9 mouse cellular contexts compared by ENCODE assay signal in the genomic region with DNA sequence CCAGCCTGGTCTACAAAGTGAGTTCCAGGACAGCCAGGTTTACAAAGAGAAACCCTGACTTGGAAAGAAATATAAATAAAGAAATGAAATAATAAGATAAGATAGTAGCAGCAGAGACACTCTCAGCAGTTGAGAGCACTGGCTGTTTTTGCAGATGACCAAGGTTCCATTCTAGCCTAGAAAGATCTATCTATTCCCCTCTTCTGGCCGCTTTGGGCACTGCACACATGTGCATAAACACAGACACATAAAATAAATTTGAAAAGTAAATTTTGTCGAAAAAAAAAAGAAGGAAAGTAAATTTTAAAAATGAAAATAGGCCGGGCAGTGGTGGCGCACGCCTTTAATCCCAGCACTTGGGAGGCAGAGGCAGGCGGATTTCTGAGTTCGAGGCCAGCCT. TPM values are rescaled to one million over a fixed set of nuclear protein-coding genes. Genes with fewer than 3 reads are reported as not detected.
DNase-seq lines count a peak whose midpoint lies in the region; ATAC-seq and TF ChIP-seq lines count a peak whose summit lies in the region.
"Had no signal": no experiment of that assay in that cellular context is flagged by ENCODE, and none has a peak within 500 bp of the region (broad histone marks: within the 10 kb centered on the region; RNA-seq: fewer than 3 reads in every experiment).

No protein-coding gene starts in this region.

- no peaks in the 10 kb centered on the region for H3K9me3 ChIP-seq in intestine, postnatal 0 days (ENCODE audit: control insufficient read depth)
- H3K9me3 ChIP-seq in intestine, embryonic 15.5 days: no peaks in the 10 kb centered on the region
- H3K9me3 ChIP-seq: heart, embryonic 12.5 days had no signal

- WGBS in intestine, postnatal 0 days: 72% methylated on average over 7 of the region's 7 CpGs
- WGBS in intestine, embryonic 15.5 days: 77% methylated on average over 7 of the region's 7 CpGs

- TF ChIP-seq CTCF in intestine, postnatal 0 days (IDR thresholded peaks at IDR 0.05; ENCODE audit: low read depth): peak; percentile 55

- H3K27me3 ChIP-seq in intestine, postnatal 0 days (replicated peaks; ENCODE audit: control insufficient read depth, insufficient read depth, low read length): no peaks in the 10 kb centered on the region
- no peaks in the 10 kb centered on the region for H3K27me3 ChIP-seq in intestine, embryonic 15.5 days (replicated peaks)
- H3K27me3 ChIP-seq: heart, embryonic 12.5 days had no signal

- peak; percentile 60 for DNase-seq in thymus, postnatal 4 days
- no peak for DNase-seq in thymus, postnatal 25 days
- peak; percentile 29 for DNase-seq in c-Kit-positive CD71-positive TER-119-positive erythroid progenitor cells, embryonic 14.5 days (ENCODE audit: low spot score)
- DNase-seq in frontal cortex, postnatal 36 days (ENCODE audit: low spot score in 2 of 2): no peak
- no peak for DNase-seq in heart, adult 9 months (ENCODE audit: low spot score in 2 of 2)
- DNase-seq: thymus, postnatal 14 days had no signal

- no peak for ATAC-seq in intestine, postnatal 0 days
- no peak for ATAC-seq in intestine, embryonic 15.5 days

- no peak overlapping the region for H3K27ac ChIP-seq in intestine, postnatal 0 days (ENCODE audit: low read depth, low read length)
- H3K27ac ChIP-seq in intestine, embryonic 15.5 days: no peak overlapping the region

- H3K4me2 ChIP-seq in intestine, postnatal 0 days (replicated peaks; ENCODE audit: low read depth): peak overlapping the region; percentile 76; the same call in 1 of the 2 replicates
- H3K4me2 ChIP-seq in intestine, embryonic 15.5 days (replicated peaks): no peak overlapping the region

- no peaks in the 10 kb centered on the region for H3K4me1 ChIP-seq in intestine, postnatal 0 days (replicated peaks; ENCODE audit: control insufficient read depth, insufficient read depth, low read length)
- 0 out of 2 replicates have a peak, but pooled peaks cover 2% of the 10 kb centered on the region for H3K4me1 ChIP-seq in intestine, embryonic 15.5 days (replicated peaks)
- H3K4me1 ChIP-seq: heart, embryonic 12.5 days had no signal

- no peak overlapping the region for H3K4me3 ChIP-seq in intestine, postnatal 0 days (ENCODE audit: low read depth, low read length)
- no peak overlapping the region for H3K4me3 ChIP-seq in intestine, embryonic 15.5 days (replicated peaks)

- H3K9ac ChIP-seq in intestine, postnatal 0 days (ENCODE audit: low read depth, low read length): no peak overlapping the region
- no peak overlapping the region for H3K9ac ChIP-seq in intestine, embryonic 15.5 days

- H3K36me3 ChIP-seq in intestine, postnatal 0 days (ENCODE audit: control insufficient read depth, insufficient read depth): peaks cover 26% of the 10 kb centered on the region; the same call in 1 of the 2 replicates
- peaks cover 4% of the 10 kb centered on the region; the same call in 1 of the 2 replicates for H3K36me3 ChIP-seq in intestine, embryonic 15.5 days

RNA-seq across cellular contexts. Expression of a gene that starts 1.0 kb away (rescaled TPM):
- polyA plus RNA-seq in intestine, postnatal 0 days (2015; fragmentation: Nextera tagmentation; extraction: Ambion mirVana): 10.5 and 11.1 TPM in 2 replicates
- 15.0 and 18.2 TPM in 2 replicates for polyA plus RNA-seq in intestine, embryonic 15.5 days (2015; fragmentation: Nextera tagmentation; extraction: Ambion mirVana)

RNA-seq across cellular contexts. Expression of a gene that starts 10.8 kb away (rescaled TPM):
- 0.43 and 0.91 TPM in 2 replicates for polyA plus RNA-seq in intestine, postnatal 0 days (2015; fragmentation: Nextera tagmentation; extraction: Ambion mirVana)
- polyA plus RNA-seq in intestine, embryonic 15.5 days (2015; fragmentation: Nextera tagmentation; extraction: Ambion mirVana): 0.94 and 1.2 TPM in 2 replicates
- polyA plus RNA-seq: heart, embryonic 12.5 days had no signal

RNA-seq across cellular contexts. Expression of a gene that starts 21.5 kb away (rescaled TPM):
- polyA plus RNA-seq in intestine, postnatal 0 days (2015; fragmentation: Nextera tagmentation; extraction: Ambion mirVana): 0.81 and 1.2 TPM in 2 replicates
- polyA plus RNA-seq in intestine, embryonic 15.5 days (2015; fragmentation: Nextera tagmentation; extraction: Ambion mirVana): 4.5 and 4.7 TPM in 2 replicates

RNA-seq across cellular contexts. Expression of a gene that starts 23.7 kb away (rescaled TPM):
- 119 and 124 TPM in 2 replicates for polyA plus RNA-seq in intestine, postnatal 0 days (2015; fragmentation: Nextera tagmentation; extraction: Ambion mirVana)
- 166 and 183 TPM in 2 replicates for polyA plus RNA-seq in intestine, embryonic 15.5 days (2015; fragmentation: Nextera tagmentation; extraction: Ambion mirVana)

RNA-seq across cellular contexts. Expression of a gene that starts 33.6 kb away (rescaled TPM):
- 11.6 and 12.0 TPM in 2 replicates for polyA plus RNA-seq in intestine, postnatal 0 days (2015; fragmentation: Nextera tagmentation; extraction: Ambion mirVana)
- 57.1 and 60.1 TPM in 2 replicates for polyA plus RNA-seq in intestine, embryonic 15.5 days (2015; fragmentation: Nextera tagmentation; extraction: Ambion mirVana)

Comparison
In these comparisons a context has a peak if more than half of its experiments do, and no peak if none do; other contexts are left out.
1. DNase-seq: peak in thymus, postnatal 4 days (single experiment) and c-Kit-positive CD71-positive TER-119-positive erythroid progenitor cells, embryonic 14.5 days (single experiment); none in thymus, postnatal 25 days (single experiment), frontal cortex, postnatal 36 days (0 of 2) and heart, adult 9 months (0 of 2).